Mouse (Mus musculus) embryonic facial prominence, embryonic 14.5 days (tissue): ENCODE data around the gene Stpg2. TPM values are rescaled to one million over a fixed set of nuclear protein-coding genes. Genes with fewer than 3 reads are reported as not detected.

ENCODE experiments used
- ATAC-seq: fragments of 200-750 bp; cut with Nextera tagmentation; 2 replicates; pipeline ENCODE4 v1.8.0; 2017; ENCODE audit warnings: low read depth, moderate number of reproducible peaks, moderate TSS enrichment
- DNase-seq: peaks from one replicate; pipeline ENCODE4 v3.0.0-alpha.2; 2015; ENCODE audit warnings: low spot score
- H3K27ac ChIP-seq: fragments of 300-500 bp; sonication (generic); replicated peaks from 2 replicates; pipeline ENCODE4 v1.5.1; 2014; ENCODE audit warnings: low read depth, mild to moderate bottlenecking, low read length, moderate library complexity
- H3K27me3 ChIP-seq: fragments of 300-500 bp; sonication (generic); replicated peaks from 2 replicates; pipeline ENCODE4 v1.6.1; 2014; ENCODE audit warnings: low read length; ENCODE audit not compliant: control insufficient read depth, insufficient read depth
- H3K36me3 ChIP-seq: fragments of 300-500 bp; sonication (generic); 2 replicates; pipeline ENCODE4 v1.6.1; 2014; ENCODE audit warnings: low read length, mixed read lengths; ENCODE audit not compliant: control insufficient read depth, insufficient read depth
- H3K4me1 ChIP-seq: fragments of 300-500 bp; sonication (generic); 2 replicates; pipeline ENCODE4 v1.6.1; 2014; ENCODE audit warnings: antibody characterized with exemption, low read length; ENCODE audit not compliant: control insufficient read depth, insufficient read depth
- H3K4me2 ChIP-seq: fragments of 300-500 bp; sonication (generic); 2 replicates; pipeline ENCODE4 v1.6.1; 2014; ENCODE audit warnings: low read depth, mild to moderate bottlenecking, low read length, moderate library complexity, mixed read lengths
- H3K4me3 ChIP-seq: fragments of 300-500 bp; sonication (generic); 2 replicates; pipeline ENCODE4 v1.5.1; 2014; ENCODE audit warnings: low read depth, mild to moderate bottlenecking, low read length
- H3K9ac ChIP-seq: fragments of 300-500 bp; sonication (generic); 2 replicates; pipeline ENCODE4 v1.6.1; 2014; ENCODE audit warnings: low read depth, mild to moderate bottlenecking, low read length, moderate library complexity, mixed read lengths
- H3K9me3 ChIP-seq: fragments of 300-500 bp; sonication (generic); 2 replicates; pipeline ENCODE4 v1.6.1; 2016; ENCODE audit warnings: low read length; ENCODE audit not compliant: control insufficient read depth
- WGBS: fragments of 180-500 bp; shearing (Covaris S2); extraction: QIAGEN DNeasy Blood & Tissue Kit; methylation state at CpG from one replicate; pipeline ENCODE4 v1.1.7; 2014; 5-methylcytosine and 5-hydroxymethylcytosine counted together
- polyA plus RNA-seq: library from polyadenylated mRNA; unstranded; fragments of >200 nt; fragmentation: Nextera tagmentation; extraction: Ambion mirVana; gene quantifications from 2 replicates; pipeline ENCODE4 v1.2.1, GENCODE M21; 2014

Gene Stpg2
- polyA plus RNA-seq, 1 experiment from 2014 or later = 0.13 TPM

GRCm38 (mm10) chr3:139311721-139312120 is 106.2 kb downstream of the Stpg2 start:
- H3K27ac ChIP-seq = no peak overlapping the region

GRCm38 (mm10) chr3:139380494-139380893 is 175.0 kb downstream of the Stpg2 start:
- DNase-seq (no peak), ATAC-seq (no peak)
- Histone ChIP-seq H3K4me3 (no peak overlapping the region), H3K36me3 (no peaks in the 10 kb centered on the region), H3K4me2 (no peak overlapping the region), H3K27ac (no peak overlapping the region), H3K9me3 (no peaks in the 10 kb centered on the region), H3K9ac (no peak overlapping the region), H3K27me3 (no peaks in the 10 kb centered on the region), H3K4me1 (no peaks in the 10 kb centered on the region)
- 93% methylated on average over 3 of the region's 3 CpGs for WGBS

More at GRCm38 (mm10) chr3:139311721-139312120, 106.2 kb downstream of the Stpg2 start:
- Histone ChIP-seq H3K27me3 (no peaks in the 10 kb centered on the region), H3K4me2 (no peak overlapping the region), H3K4me3 (no peak overlapping the region), H3K4me1 (no peaks in the 10 kb centered on the region), H3K36me3 (no peaks in the 10 kb centered on the region), H3K9ac (no peak overlapping the region), H3K9me3 (no peaks in the 10 kb centered on the region)
- ATAC-seq (no peak), DNase-seq (no peak)
- WGBS = 89% methylated on average over 2 of the region's 2 CpGs

GRCm38 (mm10) chr3:139397077-139397865 is 191.8 kb downstream of the Stpg2 start:
- Histone ChIP-seq H3K4me2 (0 out of 2 replicates have a peak overlapping the region, but pooled peaks have one; percentile 7), H3K4me3 (no peak overlapping the region), H3K27ac (no peak overlapping the region), H3K36me3 (no peaks in the 10 kb centered on the region), H3K9me3 (peaks cover 8% of the 10 kb centered on the region; the same call in 1 of the 2 replicates), H3K27me3 (no peaks in the 10 kb centered on the region), H3K9ac (no peak overlapping the region), H3K4me1 (no peaks in the 10 kb centered on the region)
- WGBS = 56% methylated on average over 9 of the region's 9 CpGs
- DNase-seq (peak; percentile 63), ATAC-seq (peak; percentile 70; the same call in 1 of the 2 replicates)

GRCm38 (mm10) chr3:139404673-139405072 is 199.2 kb downstream of the Stpg2 start:
- Histone ChIP-seq H3K4me3 (no peak overlapping the region), H3K27me3 (no peaks in the 10 kb centered on the region), H3K4me1 (no peaks in the 10 kb centered on the region), H3K27ac (no peak overlapping the region), H3K9ac (no peak overlapping the region), H3K4me2 (no peak overlapping the region), H3K9me3 (no peaks in the 10 kb centered on the region), H3K36me3 (no peaks in the 10 kb centered on the region)
- ATAC-seq (no peak), DNase-seq (no peak)
- WGBS = 88% methylated on average over 3 of the region's 3 CpGs

GRCm38 (mm10) chr3:139419142-139419541 is 213.6 kb downstream of the Stpg2 start:
- WGBS = 79% methylated on average over 5 of the region's 5 CpGs
- Histone ChIP-seq H3K27me3 (no peaks in the 10 kb centered on the region), H3K4me3 (no peak overlapping the region), H3K27ac (no peak overlapping the region), H3K9me3 (no peaks in the 10 kb centered on the region), H3K9ac (no peak overlapping the region), H3K4me1 (no peaks in the 10 kb centered on the region), H3K36me3 (no peaks in the 10 kb centered on the region), H3K4me2 (no peak overlapping the region)
- DNase-seq = no peak
- ATAC-seq = no peak

- ATAC-seq = no peak
Observed at GRCm38 (mm10) chr3:139442170-139442569, 236.7 kb downstream of the Stpg2 start.

GRCm38 (mm10) chr3:139495939-139496338 is 290.4 kb downstream of the Stpg2 start:
- Histone ChIP-seq H3K4me2 (no peak overlapping the region), H3K9ac (no peak overlapping the region), H3K4me3 (no peak overlapping the region), H3K36me3 (no peaks in the 10 kb centered on the region), H3K27me3 (no peaks in the 10 kb centered on the region), H3K4me1 (no peaks in the 10 kb centered on the region), H3K9me3 (no peaks in the 10 kb centered on the region), H3K27ac (no peak overlapping the region)
- no peak for ATAC-seq
- WGBS = 74% methylated on average over 3 of the region's 3 CpGs
- DNase-seq = no peak

More at GRCm38 (mm10) chr3:139442170-139442569, 236.7 kb downstream of the Stpg2 start:
- Histone ChIP-seq H3K9me3 (no peaks in the 10 kb centered on the region), H3K36me3 (no peaks in the 10 kb centered on the region), H3K27me3 (no peaks in the 10 kb centered on the region), H3K27ac (no peak overlapping the region), H3K9ac (no peak overlapping the region), H3K4me1 (no peaks in the 10 kb centered on the region), H3K4me3 (no peak overlapping the region), H3K4me2 (no peak overlapping the region)
- DNase-seq = peak; percentile 3
- WGBS = 79% methylated on average over 7 of the region's 7 CpGs

- H3K9me3 ChIP-seq = no peaks in the 10 kb centered on the region
- H3K4me1 ChIP-seq = no peaks in the 10 kb centered on the region
- no peaks in the 10 kb centered on the region for H3K27me3 ChIP-seq
- H3K27ac ChIP-seq = no peak overlapping the region
- WGBS = 72% methylated on average over 5 of the region's 5 CpGs
- no peak overlapping the region for H3K9ac ChIP-seq
- no peaks in the 10 kb centered on the region for H3K36me3 ChIP-seq
- DNase-seq (no peak), ATAC-seq (no peak)
- H3K4me3 ChIP-seq = no peak overlapping the region
- H3K4me2 ChIP-seq = no peak overlapping the region
Observed at GRCm38 (mm10) chr3:139502216-139502615, 296.7 kb downstream of the Stpg2 start.
